Comparison of ENCODE assay signal across 13 mouse cellular contexts in genomic region chr7:135551547-135551946, GRCm38 (mm10). TPM values are rescaled to one million over a fixed set of nuclear protein-coding genes. Genes with fewer than 3 reads are reported as not detected.
DNase-seq lines count a peak whose midpoint lies in the region; ATAC-seq lines count a peak whose summit lies in the region.
"Had no signal": no experiment of that assay in that cellular context is flagged by ENCODE, and none has a peak within 500 bp of the region (broad histone marks: within the 10 kb centered on the region; RNA-seq: fewer than 3 reads in every experiment).

No protein-coding gene starts in this region.

- H3K27ac ChIP-seq in intestine, embryonic 15.5 days = no peak overlapping the region
- H3K27ac ChIP-seq: embryonic facial prominence, embryonic 10.5 days; layer of hippocampus, adult 2 months; midbrain, embryonic 13.5 days had no signal

- no peaks in the 10 kb centered on the region for H3K9me3 ChIP-seq in intestine, embryonic 15.5 days
- H3K9me3 ChIP-seq: embryonic facial prominence, embryonic 10.5 days; midbrain, embryonic 13.5 days had no signal

- ATAC-seq in intestine, embryonic 15.5 days = no peak
- ATAC-seq: forebrain, embryonic 16.5 days; midbrain, embryonic 13.5 days had no signal

- no peak overlapping the region for H3K4me2 ChIP-seq in intestine, embryonic 15.5 days (replicated peaks)
- H3K4me2 ChIP-seq: midbrain, embryonic 13.5 days had no signal

- H3K4me1 ChIP-seq in intestine, embryonic 15.5 days (replicated peaks) = no peaks in the 10 kb centered on the region

- no peak overlapping the region for H3K4me3 ChIP-seq in intestine, embryonic 15.5 days (replicated peaks)
- H3K4me3 ChIP-seq: embryonic facial prominence, embryonic 10.5 days; layer of hippocampus, adult 2 months; midbrain, embryonic 13.5 days had no signal

- intact Hi-C loops in heart, postnatal 25 days (cut with DNase I) = no loop called here

- H3K9ac ChIP-seq in intestine, embryonic 15.5 days = no peak overlapping the region
- H3K9ac ChIP-seq: midbrain, embryonic 13.5 days had no signal

- H3K36me3 ChIP-seq in intestine, embryonic 15.5 days = no peaks in the 10 kb centered on the region
- H3K36me3 ChIP-seq: embryonic facial prominence, embryonic 10.5 days; midbrain, embryonic 13.5 days had no signal

- 68% methylated on average over 1 of the region's 1 CpGs for WGBS in intestine, embryonic 15.5 days

- no peaks in the 10 kb centered on the region for H3K27me3 ChIP-seq in intestine, embryonic 15.5 days (replicated peaks)

- peak; percentile 14 for DNase-seq in kidney, postnatal 14 days
- DNase-seq in kidney, adult 18-20 months = no peak
- DNase-seq in gastrocnemius, adult 18-20 months (ENCODE audit: low spot score) = peak; percentile 25
- peak; percentile 28 for DNase-seq in heart, postnatal 25 days (ENCODE audit: low spot score)
- DNase-seq in skeletal muscle tissue, adult 2 months (ENCODE audit: low read depth, low spot score) = peak; percentile 51
- DNase-seq in spleen, postnatal 36 days (ENCODE audit: low spot score in 2 of 2) = no peak
- no peak for DNase-seq in urinary bladder, postnatal 14 days (ENCODE audit: low spot score)
- DNase-seq: liver had no signal

RNA-seq across cellular contexts. Expression of gene Ptpre, which starts 14.3 kb away (rescaled TPM):
- 1 to 10 TPM in 1 of 2 experiments, under 1 TPM in 1; 0.84 to 1.5 TPM for total RNA-seq in gastrocnemius, adult 18-20 months (2021)
- 1 to 10 TPM; 3.3 to 3.5 TPM for total RNA-seq in heart, postnatal 25 days (2021)
- polyA plus RNA-seq in intestine, embryonic 15.5 days (2015; fragmentation: Nextera tagmentation; extraction: Ambion mirVana) = 2.4 and 2.6 TPM in 2 replicates

RNA-seq across cellular contexts. Expression of gene Clrn3, which starts 23.1 kb away (rescaled TPM):
- not detected for total RNA-seq in gastrocnemius, adult 18-20 months (2021)
- not detected for total RNA-seq in heart, postnatal 25 days (2021)
- polyA plus RNA-seq in intestine, embryonic 15.5 days (2015; fragmentation: Nextera tagmentation; extraction: Ambion mirVana) = 28.1 and 30.2 TPM in 2 replicates
- total RNA-seq: layer of hippocampus, adult 2 months had no signal
- polyA plus RNA-seq: embryonic facial prominence, embryonic 10.5 days; forebrain, embryonic 16.5 days; midbrain, embryonic 13.5 days had no signal

Comparison
In these comparisons a context has a peak if more than half of its experiments do, and no peak if none do; other contexts are left out.
1. DNase-seq: peak in kidney, postnatal 14 days (single experiment), gastrocnemius, adult 18-20 months (single experiment), heart, postnatal 25 days (single experiment) and skeletal muscle tissue, adult 2 months (single experiment); none in kidney, adult 18-20 months (single experiment), spleen, postnatal 36 days (0 of 2) and urinary bladder, postnatal 14 days (single experiment).